Mouse (Mus musculus): ENCODE measurements around the gene Osgin1.

DNA sequence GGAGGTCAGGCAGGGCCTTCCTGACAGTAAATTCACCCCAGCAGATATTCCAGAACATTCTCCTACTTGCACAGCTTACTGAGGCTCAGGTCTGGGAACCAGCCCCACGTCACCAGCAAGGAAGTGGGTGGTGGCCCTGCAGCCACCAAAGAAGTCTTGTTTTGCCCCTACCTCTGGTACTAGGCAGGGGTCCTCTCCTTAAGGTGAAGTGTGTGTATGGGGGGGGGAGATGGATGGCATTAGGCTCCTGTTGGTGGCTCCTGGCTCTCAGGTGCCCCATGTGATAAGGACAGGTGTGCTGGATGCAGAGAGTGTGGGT lies 7.0 kb downstream of the Osgin1 start:
- TF ChIP-seq GATA1 (IDR thresholded peaks at IDR 0.05; ENCODE audit: borderline replicate concordance, low read length): no peak
- TF ChIP-seq FLI1 (IDR thresholded peaks at IDR 0.05; ENCODE audit: low read length): no peak

Data from megakaryocyte, embryonic 14.5 days (primary cell).